Mouse (Mus musculus): ENCODE measurements around the gene Aldh1a2.

Gene Aldh1a2

GRCm38 (mm10) chr9:71290730-71291129 is 75.1 kb downstream of the Aldh1a2 start:
- DNase-seq: no peak

DNA sequence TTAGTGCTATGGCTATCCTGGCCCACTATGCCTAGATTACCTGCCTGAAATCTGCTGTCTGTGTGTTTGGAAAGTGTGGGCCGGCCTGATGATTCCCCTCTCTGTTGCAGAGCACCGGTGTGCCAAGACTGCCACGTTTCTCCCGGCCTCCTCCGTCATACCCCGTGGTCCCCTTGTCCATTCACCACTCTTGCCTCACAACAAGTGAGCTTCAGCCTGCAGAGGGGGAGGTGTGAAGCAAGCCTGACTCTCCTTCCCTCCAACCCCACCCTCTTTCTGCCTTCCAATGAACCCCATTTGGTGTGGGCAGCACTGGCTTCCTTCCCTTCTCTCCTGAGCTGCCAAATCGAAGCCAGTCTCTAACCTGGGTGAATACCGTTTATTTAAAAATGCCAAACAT is 79.9 kb downstream of the Aldh1a2 start:
- DNase-seq: no peak

- DNase-seq: peak in 1 of 2 experiments; percentile 6
Measured at GRCm38 (mm10) chr9:71303594-71303993, 88.0 kb downstream of the Aldh1a2 start.

GRCm38 (mm10) chr9:71307106-71307789 is 91.7 kb downstream of the Aldh1a2 start:
- DNase-seq: no peak

DNA sequence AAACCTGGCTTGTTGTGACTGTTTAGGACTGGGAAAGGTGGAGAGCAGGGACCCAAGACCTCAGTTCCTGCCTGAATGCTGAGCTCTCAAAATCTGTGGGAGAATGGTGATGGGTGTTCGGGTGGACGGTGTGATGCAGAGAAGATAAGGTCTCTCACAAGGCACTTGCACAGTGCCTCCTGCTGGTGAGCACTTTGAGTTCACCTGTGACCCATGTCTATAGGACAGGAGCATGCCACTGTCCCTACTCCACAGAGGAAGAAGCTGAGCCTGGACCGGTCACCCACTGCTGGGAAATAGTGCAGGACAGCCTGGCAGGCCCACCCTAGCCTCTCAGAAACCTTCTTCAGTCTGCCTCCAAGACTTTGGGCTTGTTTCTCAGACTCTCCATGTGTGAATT is 100.4 kb downstream of the Aldh1a2 start:
- peak in 1 of 2 experiments; percentile 5 for DNase-seq

- DNase-seq: no peak
Measured at GRCm38 (mm10) chr9:71317096-71317920, 101.7 kb downstream of the Aldh1a2 start.

GRCm38 (mm10) chr9:71317921-71318241 is 102.3 kb downstream of the Aldh1a2 start:
- DNase-seq: no peak

DNA sequence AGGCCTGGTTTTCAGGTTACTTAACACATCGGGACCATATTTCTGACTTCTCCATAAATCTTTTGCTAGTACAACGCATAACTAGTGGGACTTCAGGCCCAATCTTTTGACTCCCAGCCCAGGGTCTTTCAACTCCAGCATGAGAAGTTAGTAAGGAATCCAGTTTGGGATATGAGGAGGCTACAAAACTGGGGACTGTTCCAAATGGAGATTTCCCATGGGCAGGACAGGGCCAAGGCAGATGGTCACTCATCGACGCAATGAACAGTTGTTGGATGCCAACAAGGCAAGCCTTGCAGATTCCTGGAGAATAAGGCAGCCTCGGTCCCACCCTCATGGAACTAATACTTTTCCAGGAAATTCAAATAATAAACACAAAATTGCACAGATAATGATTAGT is 104.2 kb downstream of the Aldh1a2 start:
- no peak for DNase-seq

DNA sequence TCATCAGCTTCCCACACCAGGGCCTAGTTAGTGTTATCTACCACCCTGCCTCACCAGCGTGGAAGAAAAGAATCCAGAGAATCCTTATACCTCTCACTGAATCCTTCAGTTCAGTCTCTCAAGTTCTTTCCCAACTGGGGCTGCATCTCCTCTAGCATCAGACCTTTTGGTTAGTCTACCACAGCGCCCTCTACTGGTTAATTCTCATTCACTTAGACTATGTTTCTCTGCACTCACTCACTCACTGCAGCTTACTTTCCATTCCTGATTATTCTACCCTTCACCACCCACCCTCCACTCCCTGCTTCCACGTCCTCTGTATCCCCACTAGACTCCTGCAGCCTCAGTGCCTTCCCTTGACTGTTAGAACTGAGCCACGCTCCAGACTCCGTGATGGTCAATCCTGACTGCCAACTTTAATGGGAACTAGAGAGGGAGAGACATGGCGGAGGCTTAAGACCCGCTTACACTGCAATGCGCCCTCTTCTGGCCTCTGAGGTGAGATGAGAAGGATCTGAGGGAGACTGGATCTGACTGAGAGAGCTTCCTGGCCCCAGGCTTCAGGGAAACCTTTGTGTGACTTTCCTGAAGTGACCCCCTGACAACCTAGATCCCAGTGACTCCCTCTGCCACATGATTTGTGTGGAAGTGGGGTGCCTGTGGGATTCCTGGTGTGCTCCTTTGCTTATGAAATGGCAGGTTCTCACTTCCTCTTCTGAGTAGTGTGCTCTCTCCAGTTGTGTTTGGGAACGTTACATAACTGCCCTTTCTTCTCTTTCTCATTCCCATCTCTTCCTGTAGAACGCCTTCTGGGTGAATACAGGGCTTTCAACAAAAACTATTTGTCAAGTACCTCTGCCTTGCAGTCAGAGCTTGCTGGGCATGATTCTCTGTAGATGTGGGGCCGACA is 104.9 kb downstream of the Aldh1a2 start:
- DNase-seq: no peak

GRCm38 (mm10) chr9:71321436-71321835 is 105.8 kb downstream of the Aldh1a2 start:
- no peak for DNase-seq

GRCm38 (mm10) chr9:71321871-71322270 is 106.3 kb downstream of the Aldh1a2 start:
- no peak for DNase-seq

DNA sequence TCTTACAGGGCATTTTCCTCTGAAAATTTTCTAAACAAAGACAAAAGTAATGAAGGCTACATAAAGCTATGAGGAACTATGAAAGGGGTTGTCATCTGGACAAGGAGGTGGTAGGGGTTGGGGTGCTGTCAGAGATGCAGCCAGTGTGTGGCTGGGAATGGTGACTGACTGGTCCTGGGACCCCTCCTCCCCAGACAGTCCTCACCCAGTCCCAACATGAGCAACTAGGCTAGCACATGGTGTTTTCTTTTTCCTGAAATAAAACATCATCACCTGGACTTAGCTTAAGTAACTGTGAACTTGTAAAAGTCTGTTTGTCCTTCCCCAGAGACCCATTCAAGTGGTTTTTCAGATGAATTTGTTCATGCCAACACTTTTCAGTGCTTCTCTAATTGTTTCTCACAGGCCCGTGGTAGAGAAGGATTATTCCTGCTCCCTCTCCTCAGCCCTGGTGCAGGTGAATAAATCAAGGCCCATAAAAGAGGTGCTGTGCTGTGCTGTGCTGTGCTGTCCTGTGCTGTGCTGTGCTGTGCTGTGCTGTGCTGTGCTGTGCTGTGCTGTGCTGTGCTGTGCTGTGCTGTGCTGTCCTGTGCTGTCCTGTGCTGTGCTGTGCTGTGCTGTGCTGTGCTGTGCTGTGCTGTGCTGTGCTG is 107.8 kb downstream of the Aldh1a2 start:
- DNase-seq: no peak

DNA sequence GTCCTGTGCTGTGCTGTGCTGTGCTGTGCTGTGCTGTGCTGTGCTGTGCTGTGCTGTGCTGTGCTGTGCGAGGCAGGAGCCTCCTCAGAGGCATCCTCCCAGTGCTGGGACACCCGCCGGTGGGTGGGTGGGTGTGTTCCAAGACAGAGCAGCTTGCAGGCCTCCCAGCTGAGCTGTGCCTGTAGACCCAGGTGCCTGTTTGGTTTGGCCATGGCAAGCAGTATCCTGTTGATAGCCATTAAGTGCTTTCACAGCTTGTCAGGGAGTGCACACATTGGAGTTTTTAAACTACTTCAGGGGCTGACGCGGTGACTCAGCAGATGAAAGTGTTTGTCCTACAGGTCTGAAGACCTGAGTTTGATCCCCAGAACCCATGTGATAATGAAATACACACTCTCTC is 108.5 kb downstream of the Aldh1a2 start:
- no peak for DNase-seq

DNA sequence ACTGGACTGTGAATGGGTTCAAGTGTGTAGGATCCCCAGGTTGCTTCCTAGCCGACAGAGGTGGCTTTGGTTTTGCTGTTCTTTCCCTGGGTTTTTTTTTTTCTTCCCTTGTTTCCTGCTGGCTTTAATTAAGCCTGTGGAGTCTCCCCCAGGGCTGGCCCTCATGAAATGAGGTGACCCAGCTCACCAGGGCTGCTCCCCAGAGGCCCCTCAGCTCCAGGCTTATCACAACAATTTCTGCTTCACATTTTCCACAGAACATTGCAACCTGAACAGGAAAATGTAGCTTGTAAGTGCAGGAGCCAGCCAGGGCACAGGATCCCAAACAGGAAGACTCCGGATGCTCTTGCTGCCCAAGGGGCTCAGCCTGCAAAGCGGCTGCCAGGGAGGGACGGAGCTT is 110.7 kb downstream of the Aldh1a2 start:
- no peak for DNase-seq

DNA sequence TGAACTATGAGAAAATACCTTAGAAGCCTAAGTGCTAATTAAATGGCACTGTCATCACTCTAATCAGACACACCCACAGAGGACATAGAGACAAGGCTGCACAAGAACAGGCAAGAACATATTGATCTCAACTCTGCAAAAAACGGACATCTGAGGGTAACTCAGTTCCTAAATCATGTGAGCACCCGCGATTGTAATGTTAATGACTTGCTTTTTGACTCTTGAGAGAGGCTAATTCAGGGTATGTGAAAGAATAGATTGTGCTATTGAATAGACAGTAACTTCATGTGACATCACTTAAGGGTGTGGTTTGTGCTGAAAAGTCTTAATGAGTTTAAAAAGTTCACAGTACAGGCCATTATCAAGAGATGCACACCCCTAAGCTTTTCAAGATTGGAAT is 116.1 kb downstream of the Aldh1a2 start:
- DNase-seq: no peak

DNA sequence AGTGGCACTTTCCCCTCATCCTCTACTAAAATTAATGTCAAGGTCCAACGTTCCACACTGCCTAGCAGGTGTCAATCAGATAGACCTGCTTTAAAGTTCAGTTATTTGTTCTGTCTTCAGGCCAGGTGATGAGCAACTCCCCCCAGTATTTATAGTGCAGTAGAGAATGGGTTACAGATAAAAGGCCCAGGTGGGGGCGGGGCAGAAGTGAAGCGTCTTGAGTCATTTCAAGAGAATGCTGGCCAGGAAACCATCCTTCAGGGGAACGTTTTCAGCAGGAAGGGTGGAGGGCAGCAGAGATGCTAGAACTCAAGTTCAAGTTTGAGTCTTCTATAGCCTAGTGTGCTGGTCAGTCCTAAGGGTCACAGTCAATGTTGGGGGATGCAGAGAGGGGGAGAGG is 121.1 kb downstream of the Aldh1a2 start:
- no peak for DNase-seq

DNA sequence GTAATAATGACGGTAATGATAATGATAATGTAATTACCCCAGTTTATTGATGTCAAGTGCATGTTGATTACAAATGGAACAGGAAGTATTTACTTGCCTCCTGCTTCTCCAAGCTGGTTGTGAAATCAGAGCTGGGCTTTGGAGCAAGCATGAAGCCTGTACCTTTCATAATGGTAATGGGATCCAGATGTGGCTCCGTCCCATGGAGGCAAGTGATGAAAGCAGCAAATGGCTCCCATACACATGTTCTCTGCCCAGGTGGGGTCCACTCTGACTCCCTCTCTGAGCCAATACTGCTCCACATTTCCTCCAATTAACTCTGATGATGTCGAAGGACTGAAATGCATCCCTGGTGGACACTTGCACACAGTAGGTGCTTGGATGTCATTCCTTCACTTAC is 121.8 kb downstream of the Aldh1a2 start:
- DNase-seq: no peak

- no peak for DNase-seq
Measured at GRCm38 (mm10) chr9:71340116-71340515, 124.5 kb downstream of the Aldh1a2 start.

Data from thymus, postnatal 36 days (tissue).